Mouse (Mus musculus) brain, embryonic 14.5 days (tissue): Measurements from ENCODE around the gene 4930469K13Rik.

Experiments
- CTCF ChIP-seq: fragments of 200-500 bp; IDR thresholded peaks from 2 replicates; pipeline ENCODE4 v1.5.1; 2012; ENCODE audit warnings: inconsistent platforms, mild to moderate bottlenecking, moderate library complexity, borderline replicate concordance; ENCODE audit not compliant: insufficient read depth, insufficient read length; ENCODE audit errors: extremely low read depth
- POLR2A ChIP-seq: fragments of 200-500 bp; IDR thresholded peaks from 2 replicates; pipeline ENCODE4 v1.6.1; 2012; ENCODE audit warnings: mild to moderate bottlenecking, inconsistent platforms, borderline replicate concordance; ENCODE audit not compliant: poor library complexity, insufficient read depth, insufficient read length, severe bottlenecking; ENCODE audit errors: extremely low read depth

DNA sequence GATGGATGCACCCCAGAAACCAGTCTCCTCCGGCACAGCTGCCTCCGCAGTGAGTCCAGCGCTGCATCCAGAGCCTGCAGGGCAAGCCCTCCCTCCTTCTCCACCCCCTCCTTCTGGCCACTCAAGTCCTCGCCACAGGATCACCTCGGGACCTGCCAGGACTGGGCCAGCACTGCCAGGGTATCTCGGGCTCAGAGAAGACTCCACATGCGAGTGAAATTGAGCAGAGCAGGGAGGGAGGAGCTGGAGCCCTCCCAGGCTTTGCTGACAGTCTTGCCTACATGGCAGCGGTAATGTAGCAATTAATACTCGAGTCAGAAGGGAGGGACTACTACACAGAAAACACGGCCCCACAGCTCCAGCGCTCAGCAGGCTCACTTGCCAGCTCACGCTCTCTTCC lies 105.4 kb downstream of the 4930469K13Rik start, which contains the start of gene Kcnip1:
- TF ChIP-seq CTCF = no peak
- no peak for TF ChIP-seq POLR2A
